Mouse (Mus musculus) gastrocnemius, adult 8-10 months (tissue): ENCODE data around the gene Atxn2l. TPM values are rescaled to one million over a fixed set of nuclear protein-coding genes. Genes with fewer than 3 reads are reported as not detected.
A peak's percentile ranks its signal among the peaks of the same experiment; 100 is the strongest.

ENCODE experiments used
- DNase-seq, 2 experiments: peaks; one replicate each; pipeline ENCODE4 v3.0.0; 2022; ENCODE audit warnings: low spot score in 2 of 2
- total RNA-seq, 4 experiments: library from RNA; stranded (reverse); gene quantifications; 2 replicates each; pipeline ENCODE4 v1.2.4; 2022

The Atxn2l gene
- 10 to 100 TPM; 25.4 to 32.4 (median 29.9) TPM for total RNA-seq

DNA sequence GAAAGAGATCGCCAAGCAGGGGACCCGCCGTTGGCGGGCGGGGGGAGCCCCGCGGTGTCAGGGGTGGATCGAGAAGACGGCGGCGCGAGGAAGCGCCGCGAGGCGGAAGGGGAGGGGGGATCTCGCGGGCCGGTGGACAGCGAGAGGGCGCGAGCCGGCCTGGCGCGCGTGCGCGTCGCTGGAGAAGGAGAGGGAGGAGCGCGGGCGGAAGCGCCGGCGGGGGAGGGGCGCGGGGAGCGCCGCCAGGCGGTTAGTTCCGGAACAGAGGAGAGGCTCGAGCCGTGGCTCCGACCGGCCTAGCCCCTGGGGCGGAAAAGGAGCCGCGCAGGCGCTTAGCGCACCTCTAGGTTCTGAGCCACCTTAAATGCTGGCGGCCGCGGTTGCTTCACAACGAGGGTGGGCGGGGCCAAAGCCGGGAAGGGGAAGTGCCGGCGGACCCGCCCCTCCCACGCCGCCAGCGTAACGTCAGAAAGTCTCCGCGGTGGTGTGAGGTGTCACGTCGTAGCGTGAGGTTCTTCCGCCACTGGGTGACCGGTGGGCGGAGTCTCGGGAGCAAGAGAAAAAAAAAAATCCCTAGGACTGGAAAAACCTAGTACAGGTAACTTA is at the start of gene Atxn2l:
Gene Atxn2l (minus strand): TSS at position 165 of the 606 bp plus-strand sequence.
- DNase-seq, result peak; percentile 95 to 98

DNA sequence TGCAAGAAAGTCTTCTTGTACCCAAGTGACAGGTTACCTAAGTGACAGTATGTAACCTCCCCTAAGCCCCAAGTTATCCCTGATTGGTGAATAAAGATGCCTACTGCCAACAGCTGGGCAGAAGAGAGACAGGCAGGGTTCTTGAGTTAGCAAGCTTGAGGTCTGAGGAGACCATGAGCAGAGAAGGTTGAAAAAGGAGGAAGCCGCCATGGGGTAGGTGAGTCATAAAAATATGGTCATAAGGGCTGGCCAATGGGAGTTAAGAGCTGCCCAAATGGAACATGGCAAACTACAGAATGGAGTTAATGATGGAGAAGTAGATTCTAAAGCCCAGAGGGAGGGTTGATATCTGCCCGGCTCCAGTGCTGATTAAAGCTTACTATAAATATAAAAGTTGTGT is 42.4 kb upstream of the Atxn2l start:
- DNase-seq, result no peak

DNA sequence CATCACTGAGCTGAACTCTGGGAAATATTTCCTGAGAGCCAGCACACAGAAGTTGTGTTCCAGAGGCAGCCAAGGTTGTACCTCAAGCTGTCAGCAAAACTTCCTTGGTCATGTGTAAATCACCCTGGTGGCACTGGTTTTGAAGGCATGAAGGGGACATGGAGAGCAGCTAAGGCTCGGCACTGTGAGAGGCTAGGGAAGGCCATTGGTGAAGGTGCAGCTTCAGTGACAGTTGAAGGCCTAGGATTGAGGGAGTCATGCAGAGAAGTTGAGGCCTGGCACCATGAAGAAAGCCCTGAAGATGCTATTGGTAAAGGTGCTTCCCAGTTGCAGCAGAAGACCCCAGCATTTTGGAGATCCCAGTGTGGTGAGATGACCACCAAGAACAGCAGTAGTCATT is 38.4 kb upstream of the Atxn2l start:
- DNase-seq, result no peak

DNA sequence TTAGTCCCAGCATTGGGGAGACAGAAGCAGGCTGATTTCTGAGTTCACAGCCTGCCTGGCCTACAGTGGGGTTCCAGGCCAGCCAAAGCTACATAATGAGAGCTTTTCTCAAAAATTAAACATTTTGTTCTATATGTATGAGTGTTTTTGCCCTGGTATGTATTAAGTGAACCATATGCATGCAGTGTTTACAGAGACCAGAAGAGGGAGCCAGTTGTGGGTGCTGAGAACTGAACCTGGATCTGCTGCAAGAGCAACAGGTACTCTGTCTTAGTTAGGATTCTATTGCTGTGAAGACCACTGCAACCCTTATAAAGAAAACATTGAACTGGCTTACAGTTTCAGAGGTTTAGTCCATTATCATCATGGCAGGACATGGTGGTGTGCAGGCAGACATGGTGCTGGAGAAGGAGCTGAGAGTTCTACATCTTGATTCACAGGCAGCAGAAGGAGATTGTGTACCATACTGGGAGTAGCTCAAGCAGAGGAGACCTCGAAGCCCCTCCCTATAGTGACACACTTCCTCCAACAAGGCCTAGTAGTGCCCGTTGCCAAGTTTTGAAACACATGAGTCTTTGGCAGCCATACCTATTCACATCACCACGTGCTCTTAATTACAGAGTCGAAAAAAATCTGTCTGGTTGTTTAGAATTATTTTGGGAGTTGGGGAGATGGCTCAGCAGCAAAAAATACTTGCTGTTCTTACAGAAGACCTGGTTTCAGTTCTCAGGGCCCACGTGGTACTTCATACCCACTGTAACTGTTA is 34.8 kb upstream of the Atxn2l start:
- no peak for DNase-seq

DNA sequence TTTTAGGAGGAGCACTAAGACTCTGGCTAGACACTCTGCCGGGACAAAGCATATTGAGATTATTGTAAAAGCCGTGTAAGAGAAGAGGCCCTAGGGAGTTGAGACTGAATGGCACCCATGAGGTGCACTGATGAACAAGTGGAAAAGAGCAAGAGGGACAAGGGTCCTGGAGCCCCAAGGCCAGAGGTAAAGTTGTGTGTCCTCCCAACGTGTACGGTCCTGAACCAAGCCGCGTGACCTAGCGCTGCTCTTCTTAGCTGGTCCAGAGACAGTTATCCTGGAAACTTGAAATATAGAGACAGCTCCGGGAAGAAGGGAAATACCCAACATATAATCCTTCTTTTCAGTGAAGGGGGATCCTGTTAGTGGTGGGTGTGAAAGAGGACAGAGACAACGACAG is 33.2 kb upstream of the Atxn2l start:
- DNase-seq, result no peak

DNA sequence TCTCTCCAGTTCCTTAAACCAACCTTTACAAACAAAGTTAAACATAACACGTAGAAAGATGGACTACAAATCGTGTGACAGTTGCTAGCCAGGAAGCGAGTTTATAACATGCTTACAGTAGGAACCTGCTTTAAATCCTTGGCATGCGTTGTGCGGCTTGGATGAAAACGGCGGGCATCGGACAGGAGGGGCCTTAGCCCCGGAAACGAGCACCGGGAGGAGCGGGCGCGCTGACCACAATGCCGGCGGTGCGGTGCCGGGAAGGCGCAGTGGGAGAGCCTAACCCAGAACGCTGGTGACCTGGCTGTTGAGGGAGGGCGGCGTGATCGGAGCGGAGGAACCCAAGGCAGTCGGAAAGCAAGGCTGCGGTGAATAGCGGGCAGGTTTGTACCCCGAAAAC is 32.5 kb upstream of the Atxn2l start:
- no peak for DNase-seq

DNA sequence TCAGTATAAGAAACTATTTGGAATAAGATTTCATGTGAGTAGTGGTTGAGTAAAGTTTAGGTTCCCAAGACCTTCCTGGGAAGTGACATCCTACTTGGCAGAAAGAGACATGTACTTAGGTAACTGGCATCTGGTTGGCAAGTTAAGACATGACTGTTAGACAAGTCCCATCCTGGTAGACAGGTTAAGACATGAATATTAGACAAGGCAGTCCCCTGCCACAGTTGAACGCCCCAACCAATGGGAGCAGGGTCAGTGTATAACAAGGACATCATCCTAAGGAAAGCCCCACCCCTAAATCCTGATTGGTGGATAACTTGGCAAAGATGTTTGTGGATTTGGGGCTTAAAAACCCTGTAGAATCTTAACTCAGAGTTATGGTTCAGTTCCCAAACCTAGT is 30.2 kb upstream of the Atxn2l start:
- DNase-seq, result no peak

DNA sequence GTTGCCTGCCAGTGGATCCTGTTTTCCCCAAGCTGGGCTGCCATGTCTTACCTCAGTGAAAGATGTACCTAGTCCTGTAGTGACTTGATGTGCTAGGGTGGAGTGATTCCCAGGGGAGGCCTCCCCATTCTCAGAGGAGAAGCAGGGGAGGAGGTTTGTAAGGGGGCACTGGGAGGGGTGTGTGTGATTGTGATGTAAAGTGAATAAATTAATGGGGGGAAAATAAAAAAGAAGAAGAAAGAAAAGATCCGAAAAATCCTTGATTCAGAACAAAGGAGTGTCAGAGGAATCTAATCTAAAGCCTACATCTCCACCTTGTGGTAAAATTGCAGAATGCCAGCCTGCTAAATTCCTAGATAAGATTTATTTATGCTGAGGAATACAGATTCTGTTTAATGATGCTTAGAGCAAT is 24.9 kb upstream of the Atxn2l start:
- DNase-seq, result no peak

DNA sequence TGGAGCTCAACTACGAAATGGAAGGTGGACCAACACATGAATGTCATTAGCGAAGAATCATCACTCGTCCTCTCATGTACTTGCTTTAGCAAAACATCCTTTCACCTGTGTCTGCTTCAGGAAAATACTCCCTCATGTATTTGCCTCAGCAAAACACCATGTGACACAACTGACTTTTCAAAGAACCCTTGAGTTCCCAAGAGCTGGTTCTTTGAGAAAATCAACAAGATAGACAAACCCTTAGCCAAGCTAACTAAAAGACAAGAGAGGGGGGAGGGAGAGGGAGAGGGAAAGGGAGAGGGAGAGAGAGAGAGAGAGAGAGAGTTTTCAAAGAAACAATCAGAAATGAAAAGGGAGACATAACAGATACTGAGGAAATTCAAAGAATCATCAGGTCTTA is 20.1 kb upstream of the Atxn2l start:
- DNase-seq, result no peak

DNA sequence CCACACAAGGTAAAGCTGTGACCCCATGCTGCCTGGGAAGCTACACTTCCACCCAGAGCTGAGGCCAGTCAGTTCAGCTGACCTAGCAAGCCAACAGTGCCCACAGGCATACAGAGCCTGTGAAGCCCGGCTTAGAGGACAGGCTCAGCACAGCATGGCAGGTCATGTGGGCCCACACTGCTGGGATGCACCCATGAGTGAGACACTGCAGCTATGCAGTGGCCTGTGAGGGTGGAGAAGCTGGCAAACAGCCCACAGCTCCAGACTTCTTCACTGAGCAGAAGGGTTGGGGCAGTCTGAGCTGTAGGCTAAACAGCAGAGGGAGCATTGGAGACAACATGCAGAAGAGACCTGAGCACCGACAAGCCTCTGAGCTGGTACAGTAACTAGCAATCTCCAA is 16.3 kb upstream of the Atxn2l start:
- no peak for DNase-seq

DNA sequence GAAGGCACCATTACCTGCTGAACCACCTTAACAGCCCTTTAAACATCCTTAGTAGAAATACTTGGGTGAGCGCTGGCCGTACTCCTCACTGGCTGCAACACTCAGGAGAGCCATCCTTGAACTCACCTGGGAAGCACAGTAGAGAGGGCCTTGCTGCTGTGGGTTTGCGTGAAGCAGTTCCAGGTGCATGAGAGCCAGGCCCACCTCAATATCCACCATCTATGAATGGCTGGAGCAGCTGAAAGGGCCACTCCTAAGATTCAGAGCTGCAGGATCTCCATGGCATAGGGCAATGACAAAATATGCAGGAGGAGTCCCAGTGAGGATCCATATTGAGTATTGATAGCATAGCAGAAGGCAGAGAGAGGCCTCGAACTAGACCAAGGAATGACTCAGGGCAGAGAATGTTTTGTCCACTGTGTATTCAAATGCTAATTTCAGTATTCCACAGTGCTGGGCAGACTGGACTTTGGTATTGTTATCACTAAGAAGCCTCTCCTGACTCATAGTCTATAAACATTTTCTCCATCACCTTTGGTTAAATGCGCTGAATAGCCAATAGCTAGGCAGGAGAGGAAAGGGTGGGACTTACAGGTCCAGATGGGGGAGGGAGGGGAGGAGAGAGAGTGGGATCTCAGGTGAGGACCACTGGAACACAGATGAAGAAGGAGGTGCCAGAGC is 15.2 kb upstream of the Atxn2l start:
- DNase-seq, result no peak

DNA sequence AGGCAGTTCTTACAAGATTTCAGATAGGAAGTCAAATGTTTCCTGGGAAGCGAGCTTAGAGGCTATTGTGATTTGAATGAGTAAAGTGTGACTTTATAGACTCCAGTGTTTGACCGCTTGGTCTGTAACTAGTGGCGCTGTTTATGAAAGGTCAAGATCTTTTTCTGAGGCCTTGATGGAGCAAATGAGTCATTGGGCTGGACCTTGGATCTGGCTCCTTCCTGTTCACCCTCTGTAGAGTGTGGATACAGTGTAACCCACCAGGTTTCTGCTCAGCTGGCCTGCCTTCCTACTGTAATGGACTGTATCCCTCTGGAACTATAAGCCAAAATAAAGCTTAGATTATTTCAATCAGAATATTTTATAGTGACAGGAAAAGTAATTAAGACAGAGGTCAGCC is 8.1 kb upstream of the Atxn2l start:
- no peak for DNase-seq

DNA sequence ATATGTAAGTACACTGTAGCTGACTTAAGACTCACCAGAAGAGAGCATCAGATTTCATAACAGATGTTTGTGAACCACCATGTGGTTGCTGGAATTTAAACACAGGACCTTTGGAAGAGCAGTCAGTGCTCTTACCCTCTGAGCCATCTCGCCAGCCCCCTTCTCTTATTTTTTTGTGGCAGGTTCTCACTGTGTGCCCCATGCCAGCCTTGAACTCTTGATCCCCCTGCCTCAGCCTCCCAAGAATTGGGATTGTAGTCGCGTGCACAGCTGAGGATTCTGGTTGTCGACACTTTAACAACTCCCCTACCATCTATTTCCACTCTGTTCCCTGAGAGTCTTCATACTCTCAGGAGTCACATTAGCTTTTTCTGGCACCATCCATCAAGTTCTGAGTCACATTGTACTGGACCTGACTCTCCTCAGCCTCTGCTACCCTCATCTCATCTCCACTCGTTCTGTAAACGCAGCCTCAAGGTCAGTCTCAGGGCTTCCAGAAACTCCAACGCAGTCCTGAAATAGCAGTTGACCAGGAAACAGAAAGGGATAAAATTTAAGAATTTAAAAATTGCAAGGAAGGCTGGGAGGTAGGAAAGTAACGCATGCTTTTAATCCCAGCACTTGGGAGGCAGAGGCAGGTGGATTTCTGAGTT is 4.0 kb upstream of the Atxn2l start:
- DNase-seq, result no peak

DNA sequence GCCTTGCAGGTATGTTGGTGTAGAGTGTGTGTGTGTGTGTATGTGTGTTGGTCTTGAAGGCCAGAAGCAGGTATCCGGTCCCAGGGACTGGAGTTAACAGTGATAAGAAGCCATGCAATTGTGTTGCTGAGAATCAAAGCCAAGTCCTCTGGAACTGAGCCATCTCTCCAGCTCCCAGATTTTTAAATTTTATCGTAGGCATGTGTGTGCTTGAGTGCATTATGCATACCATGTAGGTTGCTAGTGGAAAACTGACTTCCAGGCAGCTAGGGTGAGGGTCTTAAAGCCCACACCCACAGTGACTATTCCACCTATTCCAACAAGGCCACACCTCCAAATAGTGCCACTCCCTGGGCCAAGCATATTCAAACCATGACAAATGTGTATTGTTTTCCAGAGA is 1.7 kb upstream of the Atxn2l start:
- no peak for DNase-seq

DNA sequence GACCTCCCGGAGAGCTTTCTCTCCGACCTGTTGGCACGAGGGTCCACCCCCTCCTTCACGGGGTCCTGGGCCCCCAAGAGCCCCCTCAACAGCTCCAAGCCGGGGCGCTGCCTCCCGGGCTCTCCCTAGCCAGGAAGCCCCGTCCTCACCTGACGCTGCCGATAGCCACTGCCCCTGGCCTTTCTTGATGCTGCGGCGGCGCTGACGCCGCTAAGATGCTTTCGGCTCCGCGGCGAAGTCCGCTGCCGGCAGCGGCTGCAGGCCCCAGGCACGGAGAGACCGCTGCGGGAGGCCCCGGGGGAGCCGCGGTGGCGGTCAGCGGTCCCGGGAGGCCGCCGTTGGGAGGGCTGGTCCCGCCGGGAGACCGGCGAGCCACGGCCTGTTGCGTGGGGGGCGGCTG is 486 bp downstream of the Atxn2l start:
- DNase-seq, result no peak

DNA sequence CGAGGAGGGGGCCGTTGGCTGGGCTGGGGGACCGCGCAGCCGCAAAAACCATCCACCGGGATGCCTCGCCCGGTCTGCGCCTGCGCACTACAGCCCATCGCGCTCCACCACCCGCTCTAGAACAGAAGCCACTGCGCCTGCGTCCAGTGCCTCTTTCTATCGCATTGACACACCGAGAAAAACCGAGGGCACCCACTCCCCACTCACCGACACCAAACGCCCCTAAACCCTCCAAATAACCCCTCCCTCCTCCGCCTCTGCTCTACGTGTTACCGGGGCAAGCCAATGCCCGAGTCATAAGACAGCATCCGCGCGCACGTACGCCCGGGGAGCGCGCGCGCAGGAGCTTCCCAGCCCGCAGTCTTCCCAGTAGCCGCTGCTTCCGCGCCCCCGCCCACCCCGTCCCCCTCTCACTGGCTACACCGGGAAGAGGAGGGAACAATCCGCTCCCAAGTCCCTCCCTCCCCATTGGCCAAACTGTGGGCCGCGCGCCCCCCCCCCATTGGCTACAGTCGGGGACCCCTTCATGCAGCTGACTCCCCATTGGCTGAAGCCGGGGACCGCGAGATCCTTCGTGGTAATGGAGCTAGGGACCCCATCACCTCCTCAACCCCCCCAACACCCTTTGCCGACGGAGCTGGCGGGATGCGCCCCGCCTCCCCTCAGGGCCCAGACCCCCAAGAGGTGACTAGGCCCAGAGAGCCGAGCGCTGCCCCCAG is 1.1 kb downstream of the Atxn2l start:
- peak; percentile 86 to 88 for DNase-seq

DNA sequence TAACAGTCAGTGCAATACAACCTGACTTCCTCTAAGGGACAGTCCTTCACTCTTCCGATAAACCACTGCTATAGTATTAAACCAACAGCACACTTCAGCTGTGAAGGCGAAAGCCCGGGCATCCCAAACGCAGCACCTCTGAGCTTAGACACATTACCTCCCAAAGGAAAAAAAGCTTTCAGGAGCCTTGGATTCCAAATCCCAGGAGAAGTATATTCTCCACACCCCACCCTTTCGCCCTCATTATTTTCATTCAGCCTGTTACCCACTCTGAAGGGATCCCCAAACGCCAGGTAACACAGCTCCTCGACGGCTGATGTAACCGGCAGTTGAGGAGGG is 1.6 kb downstream of the Atxn2l start:
- no peak for DNase-seq

DNA sequence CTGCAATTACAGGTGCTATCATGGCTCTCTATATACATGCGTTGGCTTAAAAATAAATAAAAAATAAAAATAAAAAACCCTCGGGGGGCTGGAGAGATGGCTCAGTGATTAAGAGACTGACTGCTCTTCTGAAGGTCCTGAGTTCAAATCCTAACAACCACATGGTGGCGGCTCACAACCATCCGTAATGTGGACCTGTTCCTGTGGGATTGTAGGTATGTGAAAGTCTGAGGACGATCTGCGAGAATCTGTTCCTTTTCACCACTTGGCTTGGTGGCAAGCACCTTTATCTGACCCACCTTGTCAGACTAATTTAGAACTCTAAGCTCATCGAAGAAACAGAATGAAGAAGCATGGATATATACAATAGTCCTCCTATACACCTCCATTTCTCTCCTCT is 3.8 kb downstream of the Atxn2l start:
- DNase-seq, result no peak

DNA sequence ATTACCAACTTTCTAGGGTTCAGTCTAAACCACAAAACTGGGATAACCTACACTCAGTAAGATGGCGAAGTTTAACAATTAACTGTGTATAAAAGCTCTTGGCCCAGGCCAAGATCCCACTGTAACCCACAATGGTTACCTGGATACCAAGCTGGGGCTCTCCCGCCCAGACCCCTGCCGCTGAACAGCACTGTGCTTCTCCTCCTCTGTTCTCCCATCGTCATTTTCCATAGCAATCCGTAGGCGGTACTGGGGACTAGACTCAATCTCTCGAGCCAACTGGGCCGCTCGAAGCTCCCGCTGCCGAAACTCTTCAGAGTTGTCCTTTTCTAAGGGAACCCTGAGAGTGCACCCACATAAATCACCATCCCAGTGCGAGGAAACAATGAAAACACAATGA is 5.3 kb downstream of the Atxn2l start:
- no peak for DNase-seq

DNA sequence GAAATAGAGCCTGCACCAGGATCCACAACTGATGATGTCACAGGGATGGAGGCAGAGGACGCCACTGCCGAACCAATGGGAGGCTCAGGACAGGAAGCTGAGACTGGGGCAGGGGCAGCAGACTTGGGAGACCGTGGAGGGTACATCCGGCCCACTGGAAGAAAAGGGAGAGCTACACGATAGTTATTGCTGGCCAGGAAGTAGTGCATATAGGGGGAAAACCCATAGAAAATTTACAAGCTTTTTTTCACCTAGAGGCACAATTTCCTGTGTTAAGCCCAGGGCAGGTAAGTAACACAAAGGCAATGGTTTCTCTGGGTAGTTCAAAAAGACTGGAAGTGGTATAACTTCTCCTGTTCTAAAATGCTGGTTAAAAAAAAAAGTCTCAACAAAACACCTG is 6.8 kb downstream of the Atxn2l start:
- no peak for DNase-seq

DNA sequence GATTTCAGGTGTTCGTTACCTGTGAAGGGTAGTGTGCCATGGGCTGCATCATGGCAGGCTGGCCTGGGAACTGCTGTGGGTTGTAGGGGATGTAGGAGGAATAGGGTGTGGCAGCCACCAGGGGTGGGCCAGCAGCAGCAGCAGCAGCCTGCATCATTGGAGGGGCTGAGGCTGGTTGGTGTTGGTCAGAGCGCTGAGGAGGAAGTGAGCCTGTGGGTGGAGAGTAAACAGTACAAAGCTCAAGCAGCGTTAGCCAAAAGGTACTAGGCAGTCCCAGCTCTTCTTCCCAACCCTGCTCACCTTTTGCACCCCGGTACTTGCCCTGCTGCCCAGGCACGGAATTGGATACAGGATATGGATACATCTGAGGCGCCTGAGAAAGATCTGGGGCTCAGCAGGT is 9.1 kb downstream of the Atxn2l start:
- no peak for DNase-seq

DNA sequence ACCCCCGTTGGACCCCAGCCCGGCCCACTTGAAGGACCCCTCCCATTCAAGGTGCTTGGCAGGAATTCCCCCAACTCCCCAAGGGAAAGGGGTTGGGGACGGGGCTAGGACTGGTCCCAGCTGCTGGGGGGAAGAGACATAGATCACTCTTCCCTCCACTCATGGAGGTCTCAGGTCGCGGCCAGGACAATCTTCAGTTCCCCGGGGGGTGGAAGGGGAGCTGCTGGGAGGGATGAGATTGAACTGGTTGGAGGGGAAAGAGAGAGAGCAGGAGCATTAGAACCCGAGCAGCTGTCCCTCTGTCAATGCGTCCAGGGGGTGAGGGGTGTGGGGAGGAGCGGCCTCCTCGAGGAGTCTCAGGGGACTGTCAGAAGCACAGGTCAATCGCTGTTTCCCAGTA is 11.3 kb downstream of the Atxn2l start:
- no peak for DNase-seq
